ENCODE assay signal across 13 mouse cellular contexts in the genomic region with DNA sequence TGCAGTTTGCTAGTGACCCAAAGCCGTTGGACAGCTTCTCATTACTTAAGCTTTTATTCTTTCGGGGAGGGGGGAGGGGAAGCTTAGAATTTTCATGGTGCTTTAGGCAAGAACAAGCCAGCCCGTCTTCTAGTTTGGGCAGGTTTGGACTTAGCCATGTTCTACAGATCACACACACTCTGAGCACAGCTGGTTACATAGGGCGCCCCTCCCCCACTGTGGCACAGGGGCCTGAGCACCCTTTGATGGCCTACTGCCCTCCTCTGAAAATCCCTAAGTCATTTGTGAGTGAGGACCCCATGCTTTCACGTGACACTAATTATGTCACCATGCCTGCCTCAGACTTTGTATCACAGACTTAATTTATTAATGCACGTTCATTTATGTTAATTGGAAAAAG.
"Had no signal": no experiment of that assay in that cellular context is flagged by ENCODE, and none has a peak within 500 bp of the region (broad histone marks: within the 10 kb centered on the region; RNA-seq: fewer than 3 reads in every experiment).

No protein-coding gene starts in this region.

- H3K9me3 ChIP-seq: liver, embryonic 15.5 days; midbrain, embryonic 10.5 days; neural tube, embryonic 13.5 days had no signal

- DNase-seq: kidney, postnatal 25 days; lung, embryonic 14.5 days; lung, postnatal 10 days; lung, postnatal 4 days; thymus, postnatal 4 days had no signal

- H3K9ac ChIP-seq: liver, embryonic 15.5 days; lung, embryonic 14.5 days; neural tube, embryonic 13.5 days had no signal

- H3K27ac ChIP-seq: left cerebral cortex, adult 2 months; liver, embryonic 15.5 days; midbrain, embryonic 10.5 days; neural tube, embryonic 13.5 days; stomach, postnatal 0 days had no signal

- H3K4me3 ChIP-seq: left cerebral cortex, adult 2 months; liver, embryonic 15.5 days; midbrain, embryonic 10.5 days; neural tube, embryonic 13.5 days had no signal

- H3K4me1 ChIP-seq: liver, embryonic 15.5 days; neural tube, embryonic 13.5 days had no signal

- H3K4me2 ChIP-seq: liver, embryonic 11.5 days; liver, embryonic 15.5 days; lung, embryonic 14.5 days; neural tube, embryonic 13.5 days had no signal

- H3K36me3 ChIP-seq: liver, embryonic 15.5 days; midbrain, embryonic 10.5 days; neural tube, embryonic 13.5 days had no signal

- ATAC-seq: intestine, embryonic 16.5 days; midbrain, embryonic 16.5 days had no signal
